In the genomic region with DNA sequence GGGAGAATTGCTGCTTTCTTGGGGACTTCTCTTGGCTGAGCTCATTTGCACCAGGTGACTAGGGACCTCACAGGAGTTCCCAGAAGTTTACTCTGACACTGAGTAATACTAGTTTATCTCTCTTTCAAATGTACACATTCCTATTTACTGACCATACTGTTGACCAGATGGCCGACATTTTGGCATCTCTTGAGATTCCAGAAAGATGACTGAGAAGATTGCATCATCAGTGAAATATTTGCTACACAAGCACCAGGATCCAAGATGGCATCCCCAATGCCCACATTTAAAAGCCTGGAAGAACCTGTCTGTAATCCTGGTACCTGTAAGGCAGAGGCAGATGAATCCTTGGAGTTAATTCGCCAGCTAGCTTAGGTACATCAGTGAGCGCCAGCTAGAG, we compare ENCODE assay signal across 27 mouse cellular contexts. TPM values are rescaled to one million over a fixed set of nuclear protein-coding genes. Genes with fewer than 3 reads are reported as not detected.
DNase-seq lines count a peak whose midpoint lies in the region; ATAC-seq and TF ChIP-seq lines count a peak whose summit lies in the region.
"Had no signal": no experiment of that assay in that cellular context is flagged by ENCODE, and none has a peak within 500 bp of the region (broad histone marks: within the 10 kb centered on the region; RNA-seq: fewer than 3 reads in every experiment).

No protein-coding gene starts in this region.

- H3K9me3 ChIP-seq in hindbrain, embryonic 12.5 days (replicated peaks) = no peaks in the 10 kb centered on the region
- H3K9me3 ChIP-seq: embryonic facial prominence, embryonic 10.5 days; embryonic facial prominence, embryonic 12.5 days; forebrain, embryonic 10.5 days; forebrain, embryonic 12.5 days had no signal

- H3ac ChIP-seq in C2C12 (ENCODE audit: control insufficient read depth, insufficient read length, low read depth) (no peak overlapping the region), myocyte (ENCODE audit: control insufficient read depth, insufficient read length) (no peak overlapping the region)

- H3K9ac ChIP-seq in hindbrain, embryonic 12.5 days = no peak overlapping the region
- H3K9ac ChIP-seq: embryonic facial prominence, embryonic 12.5 days; forebrain, embryonic 12.5 days had no signal

- peak overlapping the region; percentile 56 for H3K27ac ChIP-seq in brown adipose tissue, adult 24 weeks (replicated peaks; ENCODE audit: low read depth, low read length)
- no peak overlapping the region for H3K27ac ChIP-seq in hindbrain, embryonic 12.5 days
- H3K27ac ChIP-seq: embryonic facial prominence, embryonic 10.5 days; embryonic facial prominence, embryonic 12.5 days; forebrain, embryonic 10.5 days; forebrain, embryonic 12.5 days had no signal

- WGBS in hindbrain, embryonic 12.5 days = 94% methylated on average over 3 of the region's 3 CpGs

- H3K4me3 ChIP-seq in C2C12 (ENCODE audit: insufficient read depth, poor library complexity, severe bottlenecking) = no peak overlapping the region
- H3K4me3 ChIP-seq in brown adipose tissue, adult 24 weeks (ENCODE audit: insufficient read depth, low read depth, low read length) = no peak overlapping the region
- H3K4me3 ChIP-seq in myocyte = no peak overlapping the region
- H3K4me3 ChIP-seq in hindbrain, embryonic 12.5 days = no peak overlapping the region
- H3K4me3 ChIP-seq: embryonic facial prominence, embryonic 10.5 days; embryonic facial prominence, embryonic 12.5 days; erythroblast, embryonic 14.5 days; forebrain, embryonic 10.5 days; forebrain, embryonic 12.5 days had no signal

- H3K79me2 ChIP-seq in C2C12 (ENCODE audit: control insufficient read depth, insufficient read depth) = peaks cover 29% of the 10 kb centered on the region
- peaks cover 81% of the 10 kb centered on the region for H3K79me2 ChIP-seq in myocyte (ENCODE audit: control insufficient read depth, insufficient read depth)

- TF ChIP-seq CTCF in C2C12 (IDR thresholded peaks at IDR 0.05; ENCODE audit: control insufficient read depth, insufficient read depth, insufficient read length) = no peak

- H3K36me3 ChIP-seq in C2C12 (ENCODE audit: control insufficient read depth, insufficient read depth) (no peaks in the 10 kb centered on the region), myocyte (ENCODE audit: control insufficient read depth, insufficient read depth) (no peaks in the 10 kb centered on the region)
- no peaks in the 10 kb centered on the region for H3K36me3 ChIP-seq in hindbrain, embryonic 12.5 days
- H3K36me3 ChIP-seq: embryonic facial prominence, embryonic 10.5 days; embryonic facial prominence, embryonic 12.5 days; forebrain, embryonic 10.5 days; forebrain, embryonic 12.5 days had no signal

- H3K4me2 ChIP-seq in myocyte (ENCODE audit: low read depth) = no peak overlapping the region
- H3K4me2 ChIP-seq in hindbrain, embryonic 12.5 days (replicated peaks) = no peak overlapping the region
- H3K4me2 ChIP-seq: embryonic facial prominence, embryonic 12.5 days; forebrain, embryonic 12.5 days had no signal

- DNase-seq in 3T3-L1 (ENCODE audit: low read depth, low spot score) = peak; percentile 85
- DNase-seq in embryo, embryonic 10 days (ENCODE audit: low spot score) = no peak
- DNase-seq in layer of hippocampus, postnatal 10 days (ENCODE audit: low spot score in 2 of 2) = no peak
- DNase-seq: adrenal gland, adult 8-10 months; adrenal gland, postnatal 14 days; adrenal gland, postnatal 36 days; B cell, adult 2 months; cerebellum, adult 11 months; cerebellum, adult 18-20 months; cerebellum, adult 8-10 months; cerebellum, adult 9-11 months; cerebellum, postnatal 14 days; cerebellum, postnatal 36 days had no signal

- peaks cover 8% of the 10 kb centered on the region for H3K79me3 ChIP-seq in C2C12 (ENCODE audit: low read depth)

- H3K4me1 ChIP-seq in brown adipose tissue, adult 24 weeks (ENCODE audit: control insufficient read depth, insufficient read depth, insufficient read length, low read length) = peaks cover 29% of the 10 kb centered on the region
- H3K4me1 ChIP-seq in hindbrain, embryonic 12.5 days = peaks cover 16% of the 10 kb centered on the region

- no peaks in the 10 kb centered on the region for H3K27me3 ChIP-seq in C2C12 (ENCODE audit: control insufficient read depth, insufficient read depth, insufficient read length)
- H3K27me3 ChIP-seq in myocyte (ENCODE audit: control insufficient read depth, insufficient read depth, insufficient read length) = no peaks in the 10 kb centered on the region
- no peaks in the 10 kb centered on the region for H3K27me3 ChIP-seq in hindbrain, embryonic 12.5 days
- H3K27me3 ChIP-seq: embryonic facial prominence, embryonic 12.5 days; forebrain, embryonic 12.5 days; Patski had no signal

- ATAC-seq in frontal cortex, adult (ENCODE audit: low TSS enrichment) = no peak
- no peak for ATAC-seq in hindbrain, embryonic 12.5 days (ENCODE audit: low FRiP score)
- ATAC-seq: activated CD4-positive, CD25-positive, alpha-beta regulatory T cell, adult 4 months; forebrain, embryonic 14.5 days; forebrain, embryonic 16.5 days; Patski had no signal

- no peak for TF ChIP-seq POLR2A in myocyte (IDR thresholded peaks at IDR 0.05; ENCODE audit: insufficient read length, low read depth)

TF ChIP-seq in C2C12, 6 proteins besides CTCF, POLR2A, EP300 and RAD21:
- TF ChIP-seq CEBPB (IDR thresholded peaks at IDR 0.05; ENCODE audit: low read depth) = peak; percentile 80
- no peak for TF ChIP-seq FOSL1 (IDR thresholded peaks at IDR 0.05; ENCODE audit: insufficient read depth, low read length, poor library complexity, severe bottlenecking)

TF ChIP-seq in myocyte, 11 proteins besides CTCF, POLR2A, EP300 and RAD21:
- TF ChIP-seq TCF3 (IDR thresholded peaks at IDR 0.05; ENCODE audit: insufficient read length, low read depth) (no peak), MYOG (IDR thresholded peaks at IDR 0.05; ENCODE audit: control insufficient read depth in 1 of 3, insufficient read depth in 1 of 3, insufficient read length in 2 of 3, low read depth in 2 of 3) (no peak), CEBPB (IDR thresholded peaks at IDR 0.05; ENCODE audit: insufficient read depth, poor library complexity, severe bottlenecking) (peak; percentile 66)

RNA-seq across cellular contexts. Expression of gene Pik3r1, which starts 41.1 kb away (rescaled TPM):
- polyA plus RNA-seq in C2C12 (2012; fragmentation: generic; extraction: Trizol) (7.3 TPM), myocyte (2012; fragmentation: generic; extraction: Trizol) (6.8 TPM)
- polyA plus RNA-seq in brown adipose tissue, adult 24 weeks (2012; ENCODE audit: insufficient read depth, insufficient read length, missing spikeins) = 52.1 and 81.4 TPM in 2 replicates
- 31.4 and 34.9 TPM in 2 replicates for polyA plus RNA-seq in hindbrain, embryonic 12.5 days (2016; fragmentation: Nextera tagmentation; extraction: Ambion mirVana)
- total RNA-seq in layer of hippocampus, postnatal 10 days (2021) = 100 to 1,000 TPM; 109 to 112 TPM
